Mouse (Mus musculus): ENCODE data around the gene Trip13.

Gene Trip13

GRCm38 (mm10) chr13:73937321-73938176, at the start of gene Trip13, which contains the start of gene Brd9:
TSS of gene Trip13 (minus strand) at chr13:73937784.
TSS of gene Brd9 (plus strand) at chr13:73937811.
- peak; percentile 88 for DNase-seq

GRCm38 (mm10) chr13:73976935-73977334, 39.4 kb upstream of the Trip13 start:
- no peak for DNase-seq

DNA sequence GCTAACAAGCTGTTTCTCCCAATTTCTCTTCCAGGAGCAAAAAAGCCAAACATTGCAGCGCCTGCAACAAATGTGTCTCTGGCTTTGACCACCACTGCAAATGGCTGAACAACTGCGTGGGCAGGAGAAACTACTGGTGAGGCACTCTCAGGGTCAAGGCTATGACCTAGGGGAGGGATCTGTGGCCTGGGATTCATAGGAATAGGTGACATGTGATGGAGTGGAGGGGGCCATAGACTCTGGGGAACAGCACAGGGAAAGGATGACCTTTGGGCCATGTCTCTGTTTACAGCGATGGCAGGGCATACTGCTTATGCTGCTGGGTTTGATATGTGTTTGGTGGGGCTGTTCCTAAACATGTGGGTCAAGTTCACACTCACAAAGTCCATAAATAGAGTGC, 36.9 kb upstream of the Trip13 start:
- no peak for DNase-seq

DNA sequence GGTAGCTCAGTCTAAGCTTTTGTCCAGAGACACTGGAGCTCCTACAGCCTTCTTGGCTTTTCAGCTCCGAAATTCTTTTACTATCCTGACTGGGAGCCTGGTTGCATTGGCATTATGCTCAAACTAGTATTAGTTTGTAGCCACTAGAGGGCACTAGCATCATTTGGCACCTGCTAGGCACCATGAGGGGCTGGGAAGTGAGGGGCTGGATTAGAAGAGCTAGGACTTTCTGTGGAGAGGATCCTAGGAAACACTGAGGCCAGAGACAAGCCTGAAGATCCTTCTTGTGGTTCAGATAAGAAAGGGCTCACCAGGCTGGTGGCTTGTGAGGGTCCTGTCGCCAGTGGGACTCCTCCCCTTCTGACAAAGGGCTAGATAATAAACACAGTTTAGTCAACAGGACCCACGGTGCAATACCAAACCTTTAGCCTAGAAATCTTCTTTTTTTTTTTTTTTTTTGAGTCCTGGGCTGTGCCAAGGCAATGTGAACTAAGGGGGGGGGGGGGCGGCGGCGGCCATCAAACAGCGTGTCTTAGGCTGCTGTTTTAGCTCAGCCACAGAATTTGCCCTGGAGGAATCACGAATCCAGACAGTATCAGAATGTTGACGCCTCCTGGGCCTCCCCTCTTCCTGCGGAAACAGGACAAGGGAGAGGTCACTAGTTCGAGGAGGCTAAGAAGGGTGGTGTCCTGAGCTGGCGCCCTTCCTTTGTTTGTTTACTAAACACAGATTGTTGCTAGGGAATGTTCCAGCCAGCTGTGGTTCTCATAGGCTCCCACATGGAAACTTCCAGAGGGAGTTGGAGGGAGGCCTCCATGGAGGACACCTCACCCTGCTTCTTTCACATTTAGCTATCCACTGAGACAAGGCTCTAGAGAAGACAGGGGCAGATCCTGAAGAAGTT, 33.2 kb upstream of the Trip13 start:
- peak; percentile 86 for DNase-seq

DNA sequence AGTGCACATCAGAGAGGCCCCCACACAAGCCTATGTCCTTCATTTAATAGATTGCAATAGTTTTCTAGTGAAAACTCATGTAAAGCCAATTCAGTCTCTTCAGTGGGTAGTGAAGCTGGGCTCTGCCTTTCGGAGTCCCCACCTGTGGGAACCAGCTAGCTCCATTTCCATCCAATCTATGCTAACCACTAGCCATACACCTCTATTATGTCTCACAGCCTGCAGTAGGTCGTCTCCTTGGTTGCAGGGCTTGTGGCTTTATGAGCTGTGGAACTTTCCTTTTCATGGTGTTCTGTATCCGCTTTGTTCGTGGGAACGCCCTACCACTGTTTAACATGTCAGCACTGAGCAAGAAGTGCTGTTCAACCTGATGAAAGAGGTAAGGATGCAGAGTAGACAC, 26.0 kb upstream of the Trip13 start, which contains the start of gene Zdhhc11:
TSS of gene Zdhhc11 (plus strand) at position 301 of the 400 bp plus-strand sequence.
- DNase-seq: no peak

- DNase-seq: no peak
Measured at GRCm38 (mm10) chr13:73961177-73961576, 23.6 kb upstream of the Trip13 start.

DNA sequence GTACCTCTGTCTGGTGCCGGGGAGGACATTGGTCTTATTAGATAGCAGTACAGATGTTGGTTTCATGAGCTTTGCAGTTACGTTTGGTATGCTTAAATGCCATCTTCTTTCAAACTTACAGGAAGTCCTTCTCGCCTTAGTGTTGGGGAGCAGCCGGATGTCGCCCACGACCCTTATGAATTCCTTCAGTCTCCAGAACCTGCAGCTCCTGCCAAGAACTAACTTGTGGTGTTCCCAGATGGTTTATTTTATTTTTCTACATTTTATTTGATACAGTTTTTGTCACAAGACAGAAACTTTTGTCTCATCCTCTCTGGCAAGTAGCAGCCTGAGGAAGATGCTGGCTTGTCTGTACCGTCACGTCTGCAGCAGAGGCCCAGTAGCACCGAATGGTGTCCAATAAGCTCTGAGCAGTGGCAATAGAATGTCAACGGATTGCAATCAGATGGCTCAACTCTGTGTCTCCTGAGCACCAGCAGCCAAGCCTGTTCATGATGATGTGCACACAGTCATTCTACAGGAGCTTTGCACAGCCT, 22.6 kb upstream of the Trip13 start:
- no peak for DNase-seq

DNA sequence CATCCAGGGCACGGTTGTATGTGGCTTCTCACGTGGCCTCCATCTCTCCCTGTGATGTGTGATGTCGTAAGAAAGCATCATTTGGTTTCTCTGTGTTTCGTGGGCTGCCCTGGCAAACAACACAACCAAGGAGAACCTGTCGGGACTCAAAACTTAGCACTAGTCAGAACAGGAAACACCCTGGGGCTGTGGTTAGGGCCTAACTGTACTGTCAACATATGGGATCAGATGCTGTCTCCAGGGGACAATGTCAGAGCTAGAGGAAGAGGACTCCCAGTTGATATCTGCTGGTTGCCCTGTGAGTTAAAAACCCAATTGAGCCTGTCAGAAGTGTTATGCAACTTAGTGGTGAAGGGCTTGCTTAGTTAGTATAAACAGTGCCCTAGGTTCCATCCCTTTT, 17.9 kb upstream of the Trip13 start:
- no peak for DNase-seq

DNA sequence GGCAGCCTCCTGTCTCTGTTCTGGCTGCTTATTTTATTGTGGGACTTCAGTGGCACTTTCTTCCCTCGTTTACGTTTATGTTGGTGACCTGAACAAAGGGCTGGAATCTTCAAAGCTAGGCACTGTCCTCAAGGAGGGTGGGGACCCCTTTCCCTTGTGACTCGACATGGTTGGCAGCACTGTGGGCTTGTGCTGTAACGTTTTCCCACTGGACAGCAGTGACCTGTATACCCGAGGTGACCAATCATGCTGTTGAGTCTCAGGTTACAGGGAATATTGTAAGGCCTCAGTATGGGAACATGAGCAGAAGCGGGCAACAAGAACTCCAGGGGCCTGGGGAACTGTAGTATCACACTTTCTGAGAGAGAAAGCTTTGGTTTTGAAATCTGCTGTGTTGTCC, 17.1 kb upstream of the Trip13 start:
- DNase-seq: no peak

- DNase-seq: no peak
Measured at GRCm38 (mm10) chr13:73953551-73954130, 16.1 kb upstream of the Trip13 start.

- DNase-seq: no peak
Measured at GRCm38 (mm10) chr13:73944606-73945005, 7.0 kb upstream of the Trip13 start.

DNA sequence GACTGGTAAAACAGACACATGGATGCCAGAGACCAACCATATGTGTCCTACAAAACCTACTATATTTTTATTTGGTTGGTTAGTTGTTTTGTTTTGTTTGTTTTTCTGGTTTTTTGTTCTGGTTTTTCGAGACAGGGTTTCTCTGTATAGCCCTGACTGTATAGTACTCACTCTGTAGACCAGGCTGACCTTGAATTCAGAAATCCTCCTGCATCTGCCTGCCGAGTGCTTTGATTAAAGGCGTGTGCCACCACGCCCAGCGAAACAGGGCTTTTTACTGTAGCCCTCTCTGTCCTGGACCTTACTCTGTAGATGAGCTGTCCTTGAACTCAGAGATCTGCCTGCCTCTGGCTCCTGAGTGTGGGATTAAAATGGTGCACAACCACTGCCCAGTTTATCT, 1.5 kb upstream of the Trip13 start:
- no peak for DNase-seq

DNA sequence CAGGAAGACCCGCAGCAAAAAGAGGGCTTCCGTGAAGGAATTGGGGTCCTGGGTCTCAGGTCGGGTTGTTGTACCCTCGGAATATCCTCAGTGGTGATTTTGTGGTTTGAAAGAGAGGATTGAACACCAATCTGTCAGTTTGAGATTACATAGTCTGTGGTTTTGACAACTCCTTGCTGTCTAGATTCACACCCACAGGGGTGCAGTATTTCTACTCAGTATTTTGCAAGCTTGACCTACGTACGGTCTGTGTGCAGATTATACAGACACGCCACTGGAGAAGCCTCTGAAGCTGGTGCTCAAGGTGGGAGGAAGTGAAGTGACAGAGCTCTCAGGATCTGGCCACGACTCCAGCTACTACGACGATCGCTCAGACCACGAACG, 585 bp upstream of the Trip13 start:
- DNase-seq: no peak

GRCm38 (mm10) chr13:73936938-73937320, 655 bp downstream of the Trip13 start:
- DNase-seq: no peak

DNA sequence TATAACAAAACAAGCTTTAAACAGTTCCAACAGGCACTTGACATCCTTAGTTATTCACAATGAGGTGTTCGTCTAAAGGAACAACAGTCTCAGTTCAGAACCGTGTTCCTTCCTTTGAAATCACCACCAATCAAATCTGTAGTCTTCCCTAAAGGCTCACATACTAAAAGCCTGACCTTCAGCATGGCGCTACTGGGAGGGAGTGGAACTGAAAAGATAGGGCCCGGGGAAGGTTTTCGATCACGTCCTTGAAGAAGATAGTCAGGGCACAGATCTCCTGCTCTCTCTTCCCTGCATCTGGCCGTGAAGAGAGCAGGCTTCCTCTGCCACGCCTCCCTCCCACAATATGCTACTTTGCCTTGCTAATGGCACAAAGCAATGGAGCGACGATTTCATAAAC, 5.4 kb downstream of the Trip13 start:
- DNase-seq: no peak

- DNase-seq: no peak
Measured at GRCm38 (mm10) chr13:73913066-73913465, 24.5 kb downstream of the Trip13 start.

GRCm38 (mm10) chr13:73907683-73908412, 29.7 kb downstream of the Trip13 start:
- no peak for DNase-seq

DNA sequence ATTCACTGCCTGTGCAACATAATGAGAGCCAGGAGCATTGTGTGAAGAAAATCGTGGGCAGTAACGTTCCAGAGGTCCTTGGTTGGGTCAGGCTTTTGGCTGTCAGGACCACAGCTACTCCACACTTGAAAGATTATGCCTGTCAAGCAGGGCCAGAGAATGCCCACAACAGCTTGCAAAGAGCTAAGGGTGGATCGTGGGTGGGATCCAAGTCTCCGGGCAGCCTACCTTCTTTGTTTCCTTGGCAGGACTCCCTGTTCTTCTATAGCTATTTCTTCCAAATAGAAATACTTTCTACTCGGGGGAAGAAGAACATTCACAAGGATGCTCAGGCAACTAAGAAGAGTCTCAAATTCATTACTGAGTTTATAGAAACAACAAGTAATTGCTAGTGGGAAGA, 30.4 kb downstream of the Trip13 start:
- no peak for DNase-seq

GRCm38 (mm10) chr13:73897561-73897960, 40.0 kb downstream of the Trip13 start:
- DNase-seq: peak; percentile 12

- DNase-seq: peak; percentile 45
Measured at GRCm38 (mm10) chr13:73892493-73893178, 44.9 kb downstream of the Trip13 start.

DNA sequence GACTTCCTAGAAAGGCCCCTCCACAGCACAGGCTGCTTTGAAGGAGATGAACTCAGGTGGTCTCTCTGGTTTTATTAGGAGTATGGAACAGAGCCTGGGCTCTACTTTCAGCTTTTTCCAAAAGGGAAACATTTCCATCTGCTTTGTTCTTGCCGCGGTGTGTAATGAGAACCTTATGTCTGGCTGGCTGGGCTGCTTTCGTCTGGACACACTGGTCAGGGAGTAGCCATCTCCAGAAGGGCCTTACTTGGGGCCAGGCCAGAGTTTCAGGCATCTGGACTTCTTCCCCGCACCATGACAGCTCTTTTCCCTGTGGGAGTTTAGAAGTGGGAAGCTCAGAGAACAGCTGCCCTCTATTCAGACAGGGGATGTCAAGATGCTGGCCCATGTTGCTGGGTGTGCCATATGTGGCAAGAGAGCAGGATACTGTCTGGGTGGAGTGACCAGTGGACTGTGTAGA, 50.1 kb downstream of the Trip13 start:
- peak; percentile 51 for DNase-seq

- no peak for DNase-seq
Measured at GRCm38 (mm10) chr13:73886601-73887000, 51.0 kb downstream of the Trip13 start.
